Mouse (Mus musculus): Measurements from ENCODE around the gene Myo1e. TPM values are rescaled to one million over a fixed set of nuclear protein-coding genes. Genes with fewer than 3 reads are reported as not detected.

Myo1e gene
- polyA plus RNA-seq, 1 experiment from 2014 or later = 12.1 TPM

Small RNA genes within 50 kb of the gene (microRNA-seq; reads per million reads assigned to microRNA genes)
- gene Mir5626 = 12.0 reads per million, percentile 25 among the genes with 10 or more reads in this experiment

Other genes starting within 250 kb of the Myo1e start
- gene Bnip2, start 217.9 kb upstream of the Myo1e start, polyA plus RNA-seq (2016; fragmentation: Nextera tagmentation; extraction: Ambion mirVana) = 102 and 106 TPM in 2 replicates
- gene Gtf2a2, start 194.8 kb upstream of the Myo1e start, polyA plus RNA-seq (2016; fragmentation: Nextera tagmentation; extraction: Ambion mirVana) = 200 TPM in 2 replicates
- gene Gcnt3, start 169.3 kb upstream of the Myo1e start, polyA plus RNA-seq (2016; fragmentation: Nextera tagmentation; extraction: Ambion mirVana) = not detected in 2 replicates
- 6.1 and 8.5 TPM in 2 replicates for gene Fam81a, start 64.8 kb upstream of the Myo1e start, polyA plus RNA-seq (2016; fragmentation: Nextera tagmentation; extraction: Ambion mirVana)
- gene Ccnb2, start 214.2 kb downstream of the Myo1e start, polyA plus RNA-seq (2016; fragmentation: Nextera tagmentation; extraction: Ambion mirVana) = 228 and 245 TPM in 2 replicates

Measured in midbrain, embryonic 10.5 days (tissue).